Mouse (Mus musculus) common myeloid progenitor, adult 5-6 weeks (primary cell): Measurements from ENCODE around the gene Insm1. TPM values are rescaled to one million over a fixed set of nuclear protein-coding genes. Genes with fewer than 3 reads are reported as not detected.
A peak's percentile ranks its signal among the peaks of the same experiment; 100 is the strongest.

ENCODE experiments used
- ATAC-seq: replicated peaks from 2 replicates; pipeline ENCODE4 v1.8.0; 2016; ENCODE audit warnings: low read depth, mild to moderate bottlenecking, moderate TSS enrichment, inconsistent platforms; ENCODE audit not compliant: poor library complexity, severe bottlenecking
- total RNA-seq: library from RNA; stranded (forward); fragments of 200-1000, 187-1606 nt; gene quantifications from 2 replicates; pipeline ENCODE4 v1.2.3, GENCODE M21; 2017

Insm1 gene
- total RNA-seq, 1 experiment from 2014 or later: not detected

- no peak for ATAC-seq
These were observed 38.3 kb downstream of the Insm1 start for GRCm38 (mm10) chr2:146259787-146260560.

GRCm38 (mm10) chr2:146261146-146261545 lies 39.4 kb downstream of the Insm1 start:
- ATAC-seq: no peak

GRCm38 (mm10) chr2:146262215-146262614 lies 40.5 kb downstream of the Insm1 start:
- ATAC-seq: no peak

- ATAC-seq: no peak
These were observed 41.2 kb downstream of the Insm1 start for GRCm38 (mm10) chr2:146262966-146263365.

GRCm38 (mm10) chr2:146265045-146265444 lies 43.3 kb downstream of the Insm1 start:
- ATAC-seq: peak; percentile 85

- no peak for ATAC-seq
These were observed 44.8 kb downstream of the Insm1 start for GRCm38 (mm10) chr2:146266539-146266938.
